ENCODE assay signal across 14 mouse cellular contexts in the genomic region with DNA sequence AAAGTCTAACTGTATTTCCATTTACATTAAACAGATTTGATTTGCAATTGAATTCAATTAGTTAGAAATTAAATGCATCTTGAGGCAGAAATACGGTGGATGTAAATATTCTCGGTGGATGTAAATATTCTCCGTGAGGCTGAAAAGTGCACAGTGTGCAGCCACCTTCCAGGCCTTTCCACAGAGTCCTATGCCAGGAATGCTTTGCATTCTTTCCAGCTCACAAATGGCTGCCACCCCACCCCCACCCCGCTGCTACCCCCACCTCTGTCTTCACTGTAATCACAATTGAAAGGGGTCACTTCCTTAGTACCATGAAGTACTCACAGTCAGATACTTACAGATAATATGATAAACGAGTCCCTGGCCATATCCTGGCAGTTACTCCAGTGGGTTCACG.
"Had no signal": no experiment of that assay in that cellular context is flagged by ENCODE, and none has a peak within 500 bp of the region (broad histone marks: within the 10 kb centered on the region; RNA-seq: fewer than 3 reads in every experiment).

No protein-coding gene starts in this region.

- H3K27ac ChIP-seq: left cerebral cortex, adult 2 months; limb, embryonic 10.5 days; liver, embryonic 15.5 days; lung, embryonic 15.5 days; macrophage; midbrain, embryonic 15.5 days; neural tube, embryonic 12.5 days had no signal

- H3K36me3 ChIP-seq: limb, embryonic 10.5 days; liver, embryonic 15.5 days; lung, embryonic 15.5 days; midbrain, embryonic 15.5 days; neural tube, embryonic 12.5 days had no signal

- ATAC-seq: midbrain, embryonic 15.5 days had no signal

- H3K4me1 ChIP-seq: limb, embryonic 10.5 days; liver, embryonic 15.5 days; megakaryocyte, embryonic 14.5 days; midbrain, embryonic 15.5 days; neural tube, embryonic 12.5 days had no signal

- H3K4me2 ChIP-seq: liver, embryonic 11.5 days; liver, embryonic 15.5 days; lung, embryonic 15.5 days; midbrain, embryonic 11.5 days; midbrain, embryonic 15.5 days; neural tube, embryonic 12.5 days had no signal

- H3K9ac ChIP-seq: liver, embryonic 15.5 days; lung, embryonic 15.5 days; midbrain, embryonic 15.5 days; neural tube, embryonic 12.5 days had no signal

- DNase-seq: kidney, postnatal 14 days; lung, postnatal 14 days; right cerebral cortex, postnatal 25 days; thymus, postnatal 36 days had no signal

- H3K9me3 ChIP-seq: limb, embryonic 10.5 days; liver, embryonic 15.5 days; lung, embryonic 15.5 days; midbrain, embryonic 15.5 days; neural tube, embryonic 12.5 days had no signal

- H3K27me3 ChIP-seq: liver, embryonic 15.5 days; lung, embryonic 15.5 days; megakaryocyte, embryonic 14.5 days; midbrain, embryonic 15.5 days; neural tube, embryonic 12.5 days had no signal

- H3K4me3 ChIP-seq: left cerebral cortex, adult 2 months; limb, embryonic 10.5 days; liver, embryonic 15.5 days; lung, embryonic 15.5 days; megakaryocyte, embryonic 14.5 days; midbrain, embryonic 15.5 days; neural tube, embryonic 12.5 days had no signal
